Mouse (Mus musculus) spleen, adult 2 months (tissue): ENCODE measurements around the gene Camta1.

ENCODE experiments used
- CTCF ChIP-seq: fragments of 200-500 bp; IDR thresholded peaks from 2 replicates; pipeline ENCODE4 v1.5.1; 2011; ENCODE audit warnings: mild to moderate bottlenecking, inconsistent platforms; ENCODE audit not compliant: insufficient read depth, insufficient read length, insufficient replicate concordance; ENCODE audit errors: extremely low read depth
- POLR2A ChIP-seq: fragments of 200-500 bp; IDR thresholded peaks from 2 replicates; pipeline ENCODE4 v1.6.1; 2011; ENCODE audit warnings: low read depth, low read length, inconsistent platforms

DNA sequence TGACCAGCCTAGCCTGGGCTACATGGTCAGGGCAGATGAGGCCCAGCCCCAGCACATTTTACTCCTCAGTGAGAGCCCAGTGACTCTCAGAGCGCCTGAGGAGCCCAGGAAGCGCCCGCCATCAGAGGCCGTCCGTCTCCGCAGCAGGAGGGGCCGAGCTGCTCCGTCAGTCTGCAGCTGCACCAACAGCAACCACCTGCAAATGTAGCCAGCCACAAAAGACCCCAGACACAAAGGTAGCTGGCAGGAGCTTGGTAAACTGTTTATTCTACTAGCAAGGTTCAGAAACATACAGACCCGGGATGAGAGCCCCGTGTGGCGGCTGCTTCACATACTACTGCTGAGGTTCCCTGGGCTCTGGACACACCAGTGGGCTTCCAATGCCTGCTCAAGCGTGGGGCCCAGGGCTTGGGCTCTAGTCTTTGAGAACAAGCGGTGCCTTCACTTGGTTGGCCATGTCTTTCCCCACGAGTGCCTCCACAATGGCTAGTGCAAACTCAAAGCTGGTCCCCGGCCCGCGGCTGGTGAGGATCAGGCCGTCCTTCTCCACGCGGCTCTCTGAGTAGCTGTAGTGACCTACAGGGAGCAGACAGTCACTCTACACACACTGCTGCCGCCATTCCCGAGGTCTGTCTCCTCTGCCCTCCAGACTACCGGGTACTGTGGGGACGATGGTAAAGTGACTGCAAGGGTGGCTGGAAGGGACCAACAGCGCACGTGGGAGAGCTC, 964.6 kb downstream of the Camta1 start:
- no peak for TF ChIP-seq POLR2A
- TF ChIP-seq CTCF = no peak
